Mouse (Mus musculus): ENCODE measurements around the gene Hcn1.

Hcn1 gene

DNA sequence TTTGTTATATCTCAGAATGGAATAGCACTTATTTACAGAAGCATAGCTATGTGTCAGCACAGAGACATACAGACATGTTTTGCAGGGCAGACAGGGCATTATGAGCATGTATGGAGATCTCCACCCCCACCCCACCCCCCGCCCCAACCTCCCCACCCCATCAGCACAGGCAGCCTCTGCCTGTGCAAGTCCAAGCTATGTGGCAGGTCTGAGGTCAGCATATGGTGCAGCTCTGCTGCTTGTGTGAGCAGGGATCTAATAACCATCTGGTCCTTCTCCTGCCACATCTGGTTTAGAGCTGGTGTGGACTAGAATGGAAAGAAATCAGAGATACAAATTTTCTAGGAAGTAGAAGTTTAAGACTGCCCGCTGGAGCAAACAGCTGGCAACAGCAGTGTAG lies 424.4 kb downstream of the Hcn1 start:
- DNase-seq (ENCODE audit: low spot score), result no peak

DNA sequence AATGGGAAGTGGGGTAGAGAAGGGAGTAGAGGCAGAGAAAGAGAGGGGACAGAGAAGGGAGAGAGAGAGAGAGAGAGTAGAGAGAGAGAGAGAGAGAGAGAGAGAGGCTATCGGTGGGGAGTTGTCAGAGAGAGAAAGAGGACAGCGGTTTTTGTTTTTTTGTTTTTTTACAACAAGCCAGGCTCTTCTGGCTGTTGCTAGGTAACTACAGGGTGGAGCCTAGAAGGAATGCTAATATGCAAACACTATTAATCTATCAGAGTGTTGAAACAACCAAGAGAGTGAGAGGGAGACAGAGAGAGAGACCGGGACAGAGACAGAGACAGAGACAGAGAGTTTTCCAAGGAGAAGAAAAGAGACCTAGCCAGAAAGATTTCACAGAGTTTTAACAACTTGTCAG lies 425.7 kb downstream of the Hcn1 start:
- DNase-seq (ENCODE audit: low spot score), result no peak

DNA sequence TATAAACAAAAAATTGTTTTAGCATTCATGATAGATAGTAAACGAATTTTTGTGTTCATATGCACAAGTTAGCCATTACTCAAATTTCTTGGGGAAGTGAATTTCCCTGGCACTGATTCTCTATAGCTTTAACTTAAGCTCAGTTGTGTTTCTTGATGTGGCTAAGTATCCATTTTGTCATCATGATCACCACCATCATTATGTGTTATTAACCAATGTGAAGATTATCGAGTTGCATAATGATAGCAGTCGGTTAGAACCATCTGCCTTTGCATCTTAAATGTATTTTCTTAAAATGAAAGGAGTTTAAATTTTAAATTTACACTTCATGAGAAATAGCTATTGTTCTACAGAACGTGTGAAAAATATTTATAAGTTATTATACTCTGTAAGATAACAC lies 426.5 kb downstream of the Hcn1 start:
- no peak for DNase-seq (ENCODE audit: low spot score)

DNA sequence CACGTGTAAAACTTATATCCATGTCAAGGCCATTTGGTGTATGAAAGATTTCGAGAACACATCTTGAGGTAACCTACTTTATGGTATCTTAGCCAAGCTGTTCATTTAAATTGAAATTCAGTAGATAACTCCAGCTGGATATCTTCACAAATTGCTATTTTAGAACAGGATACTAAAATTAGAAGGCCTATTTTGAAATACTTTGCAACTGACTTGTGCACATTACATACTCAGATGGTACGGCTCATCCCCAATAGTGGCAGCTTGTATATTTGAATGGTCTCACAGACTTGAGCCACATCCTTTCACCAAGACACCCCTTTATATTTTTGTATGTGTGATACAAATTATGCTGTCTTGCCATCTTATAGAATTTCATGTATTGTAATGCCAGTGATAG lies 427.5 kb downstream of the Hcn1 start:
- no peak for DNase-seq (ENCODE audit: low spot score)

DNA sequence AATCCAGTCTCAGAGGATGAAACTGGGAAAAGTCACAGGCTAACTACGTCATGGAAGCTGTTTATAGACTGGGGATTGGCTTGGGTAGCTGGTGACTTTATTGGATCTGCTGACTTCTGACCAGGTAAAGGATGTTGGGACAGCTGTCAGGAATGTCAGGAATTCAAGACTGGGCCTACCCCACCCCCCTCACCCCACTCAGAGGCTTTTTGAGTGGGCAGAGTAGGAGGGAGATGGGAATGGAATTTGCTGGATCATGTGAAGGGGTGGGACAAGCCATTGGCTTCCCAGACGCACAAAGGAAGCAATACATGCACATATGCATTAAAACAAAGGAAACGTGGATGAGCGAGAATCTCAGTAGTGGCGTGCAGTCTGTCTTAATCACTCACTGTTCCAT lies 433.5 kb downstream of the Hcn1 start:
- no peak for DNase-seq (ENCODE audit: low spot score)

Measured in adipocyte (in vitro differentiated cells).